Mouse (Mus musculus) forebrain, embryonic 11.5 days (tissue): ENCODE measurements around the gene Npm3. TPM values are rescaled to one million over a fixed set of nuclear protein-coding genes. Genes with fewer than 3 reads are reported as not detected.

Experiments
- ATAC-seq: fragments of 200-750 bp; cut with Nextera tagmentation; replicated peaks from 2 replicates; pipeline ENCODE4 v1.8.0; 2017; ENCODE audit warnings: moderate TSS enrichment; ENCODE audit not compliant: low FRiP score
- DNase-seq: peaks from one replicate; pipeline ENCODE4 v3.0.0-alpha.2; 2017; ENCODE audit warnings: low spot score
- H3K27ac ChIP-seq: fragments of 300-500 bp; sonication (generic); 2 replicates; pipeline ENCODE4 v1.5.1; 2014; ENCODE audit warnings: low read depth, low read length
- H3K27me3 ChIP-seq: fragments of 300-500 bp; sonication (generic); 2 replicates; pipeline ENCODE4 v1.6.1; 2014; ENCODE audit warnings: mild to moderate bottlenecking, low read length, mixed read lengths; ENCODE audit not compliant: control insufficient read depth, insufficient read depth
- H3K36me3 ChIP-seq: fragments of 300-500 bp; sonication (generic); 2 replicates; pipeline ENCODE4 v1.6.1; 2014; ENCODE audit warnings: mild to moderate bottlenecking, low read length, moderate library complexity, mixed read lengths; ENCODE audit not compliant: control insufficient read depth, insufficient read depth
- H3K4me1 ChIP-seq: fragments of 300-500 bp; sonication (generic); replicated peaks from 2 replicates; pipeline ENCODE4 v1.6.1; 2014; ENCODE audit warnings: low read length, mixed read lengths; ENCODE audit not compliant: control insufficient read depth, insufficient read depth
- H3K4me2 ChIP-seq: fragments of 300-500 bp; sonication (generic); 2 replicates; pipeline ENCODE4 v1.6.1; 2014; ENCODE audit warnings: low read depth, mild to moderate bottlenecking, low read length, moderate library complexity, mixed read lengths; ENCODE audit not compliant: severe bottlenecking
- H3K4me3 ChIP-seq: fragments of 300-500 bp; sonication (generic); 2 replicates; pipeline ENCODE4 v1.5.1; 2014; ENCODE audit warnings: low read depth, low read length
- H3K9ac ChIP-seq: fragments of 300-500 bp; sonication (generic); 2 replicates; pipeline ENCODE4 v1.6.1; 2014; ENCODE audit warnings: low read length
- H3K9me3 ChIP-seq: fragments of 300-500 bp; sonication (generic); 2 replicates; pipeline ENCODE4 v1.6.1; 2016; ENCODE audit warnings: low read length, mixed read lengths; ENCODE audit not compliant: control insufficient read depth
- WGBS: fragments of 180-500 bp; shearing (Covaris S2); extraction: QIAGEN DNeasy Blood & Tissue Kit; methylation state at CpG from one replicate; pipeline ENCODE4 v1.1.7; 2014; 5-methylcytosine and 5-hydroxymethylcytosine counted together
- polyA plus RNA-seq: library from polyadenylated mRNA; unstranded; fragments of >200 nt; fragmentation: Nextera tagmentation; extraction: Ambion mirVana; gene quantifications from 2 replicates; pipeline ENCODE4 v1.2.1, GENCODE M21; 2014

Gene Npm3
- polyA plus RNA-seq, 1 experiment from 2014 or later = 13.1 TPM

GRCm38 (mm10) chr19:45788337-45788736 lies 38.9 kb upstream of the Npm3 start:
- no peaks in the 10 kb centered on the region for H3K36me3 ChIP-seq
- no peak overlapping the region for H3K27ac ChIP-seq
- no peaks in the 10 kb centered on the region for H3K27me3 ChIP-seq
- H3K4me2 ChIP-seq = no peak overlapping the region
- DNase-seq (no peak), ATAC-seq (no peak)
- no peak overlapping the region for H3K4me3 ChIP-seq
- no peaks in the 10 kb centered on the region for H3K9me3 ChIP-seq
- no peak overlapping the region for H3K9ac ChIP-seq
- WGBS = 88% methylated on average over 4 of the region's 4 CpGs
- peaks cover 4% of the 10 kb centered on the region; the same call in 1 of the 2 replicates for H3K4me1 ChIP-seq

- WGBS = 68% methylated on average over 3 of the region's 3 CpGs
- ATAC-seq (no peak), DNase-seq (no peak)
- Histone ChIP-seq H3K4me1 (peaks cover 4% of the 10 kb centered on the region; the same call in 1 of the 2 replicates), H3K27ac (no peak overlapping the region), H3K36me3 (no peaks in the 10 kb centered on the region), H3K4me3 (no peak overlapping the region), H3K4me2 (no peak overlapping the region), H3K9ac (no peak overlapping the region), H3K27me3 (no peaks in the 10 kb centered on the region), H3K9me3 (no peaks in the 10 kb centered on the region)
Measured at GRCm38 (mm10) chr19:45787450-45787849, 38.1 kb upstream of the Npm3 start.

- ATAC-seq (no peak), DNase-seq (no peak)
- Histone ChIP-seq H3K27ac (no peak overlapping the region), H3K27me3 (no peaks in the 10 kb centered on the region), H3K4me2 (no peak overlapping the region), H3K4me1 (peaks cover 6% of the 10 kb centered on the region; the same call in 1 of the 2 replicates), H3K9me3 (no peaks in the 10 kb centered on the region), H3K4me3 (no peak overlapping the region), H3K9ac (no peak overlapping the region), H3K36me3 (no peaks in the 10 kb centered on the region)
- 68% methylated on average over 3 of the region's 3 CpGs for WGBS
Measured at GRCm38 (mm10) chr19:45785470-45785869, 36.1 kb upstream of the Npm3 start.

- DNase-seq = no peak
- no peaks in the 10 kb centered on the region for H3K9me3 ChIP-seq
- ATAC-seq = no peak
- peak overlapping the region; percentile 30 for H3K4me3 ChIP-seq
- WGBS = 30% methylated on average over 17 of the region's 17 CpGs
- H3K9ac ChIP-seq = peak overlapping the region; percentile 54
- peaks cover 8% of the 10 kb centered on the region; the same call in 1 of the 2 replicates for H3K4me1 ChIP-seq
- no peak overlapping the region for H3K27ac ChIP-seq
- peak overlapping the region; percentile 61 for H3K4me2 ChIP-seq
- H3K36me3 ChIP-seq = no peaks in the 10 kb centered on the region; the same call in 1 of the 2 replicates
- H3K27me3 ChIP-seq = no peaks in the 10 kb centered on the region
Measured at GRCm38 (mm10) chr19:45783933-45784576, 34.7 kb upstream of the Npm3 start.

GRCm38 (mm10) chr19:45783181-45783932 lies 34.0 kb upstream of the Npm3 start, which contains the start of gene Mgea5:
Mgea5 (minus strand) TSS chr19:45783837.
- Histone ChIP-seq H3K9ac (peak within 1 kb of the TSS; percentile 90), H3K27me3 (no peaks in the 10 kb centered on the region), H3K4me3 (peak within 1 kb of the TSS; percentile 89), H3K4me1 (peaks cover 8% of the 10 kb centered on the region; the same call in 1 of the 2 replicates), H3K9me3 (no peaks in the 10 kb centered on the region), H3K36me3 (no peaks in the 10 kb centered on the region; the same call in 1 of the 2 replicates), H3K4me2 (peak within 1 kb of the TSS; percentile 75), H3K27ac (peak within 1 kb of the TSS; percentile 97)
- ATAC-seq (peak; percentile 96), DNase-seq (peak; percentile 99)
- WGBS = under 1% methylated on average over 54 of the region's 71 CpGs

- Histone ChIP-seq H3K4me3 (peak overlapping the region; percentile 89), H3K27me3 (no peaks in the 10 kb centered on the region), H3K9me3 (no peaks in the 10 kb centered on the region), H3K9ac (peak overlapping the region; percentile 90), H3K4me2 (peak overlapping the region; percentile 75), H3K36me3 (no peaks in the 10 kb centered on the region; the same call in 1 of the 2 replicates), H3K4me1 (peaks cover 8% of the 10 kb centered on the region; the same call in 1 of the 2 replicates), H3K27ac (peak overlapping the region; percentile 97)
- ATAC-seq = peak; percentile 57; the same call in 1 of the 2 replicates
- WGBS = under 1% methylated on average over 34 of the region's 36 CpGs
- peak; percentile 85 for DNase-seq
Measured at GRCm38 (mm10) chr19:45782315-45783001, 33.1 kb upstream of the Npm3 start.

GRCm38 (mm10) chr19:45781676-45782075 lies 32.3 kb upstream of the Npm3 start:
- Histone ChIP-seq H3K4me1 (peaks cover 8% of the 10 kb centered on the region; the same call in 1 of the 2 replicates), H3K27ac (no peak overlapping the region), H3K9ac (no peak overlapping the region), H3K36me3 (no peaks in the 10 kb centered on the region; the same call in 1 of the 2 replicates), H3K4me2 (peak overlapping the region; percentile 75), H3K4me3 (peak overlapping the region; percentile 89), H3K27me3 (no peaks in the 10 kb centered on the region), H3K9me3 (no peaks in the 10 kb centered on the region)
- ATAC-seq = no peak
- DNase-seq = peak; percentile 40
- WGBS = 67% methylated on average over 8 of the region's 8 CpGs

- ATAC-seq = no peak
- WGBS = 93% methylated on average over 13 of the region's 13 CpGs
- Histone ChIP-seq H3K9me3 (no peaks in the 10 kb centered on the region), H3K4me3 (no peak overlapping the region), H3K27me3 (no peaks in the 10 kb centered on the region), H3K4me2 (no peak overlapping the region), H3K9ac (no peak overlapping the region), H3K27ac (no peak overlapping the region), H3K4me1 (peaks cover 8% of the 10 kb centered on the region; the same call in 1 of the 2 replicates), H3K36me3 (peaks cover 6% of the 10 kb centered on the region; the same call in 1 of the 2 replicates)
- DNase-seq = no peak
Measured at GRCm38 (mm10) chr19:45780350-45780915, 31.0 kb upstream of the Npm3 start.
